Mouse (Mus musculus): ENCODE data around the gene Otud1. TPM values are rescaled to one million over a fixed set of nuclear protein-coding genes. Genes with fewer than 3 reads are reported as not detected.

Otud1 gene
- polyA plus RNA-seq, 1 experiment: 1.0 TPM

DNA sequence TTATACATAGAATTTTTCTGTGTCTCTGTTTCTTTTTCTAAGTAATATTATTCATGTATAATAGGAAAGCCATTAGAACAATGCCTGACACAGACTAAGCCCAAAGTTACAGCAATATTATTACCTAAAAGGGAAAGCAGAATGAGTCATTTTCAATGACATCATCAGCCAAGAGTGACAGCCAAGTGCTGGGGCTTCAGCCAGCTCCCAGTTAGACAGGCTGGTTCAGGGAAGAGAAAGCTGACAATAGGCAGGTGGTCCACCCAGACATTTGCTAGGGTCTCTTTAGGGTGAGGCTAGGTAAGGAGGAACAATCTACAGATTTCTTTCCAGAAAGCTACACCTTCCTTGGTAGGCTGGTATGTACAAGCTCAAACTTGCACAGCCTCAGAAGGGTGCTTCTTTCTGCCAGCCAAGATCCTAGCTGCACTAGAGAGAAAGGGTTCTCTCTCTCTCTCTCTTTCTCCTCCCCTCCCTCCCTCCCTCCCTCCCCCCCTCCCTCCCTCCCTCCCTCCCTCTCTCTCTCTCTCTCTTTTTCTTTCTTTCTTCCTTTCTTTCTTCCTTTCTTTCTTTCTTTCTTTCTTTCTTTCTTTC is 45.6 kb downstream of the Otud1 start:
- Histone ChIP-seq H3K36me3 (ENCODE audit: control insufficient read depth) (no peaks in the 10 kb centered on the region), H3K4me3 (replicated peaks) (no peak overlapping the region)
- TF ChIP-seq TAL1 (IDR thresholded peaks at IDR 0.05; ENCODE audit: low read length): no peak
- no peak for TF ChIP-seq GATA1 (IDR thresholded peaks at IDR 0.05; ENCODE audit: low read length)

DNA sequence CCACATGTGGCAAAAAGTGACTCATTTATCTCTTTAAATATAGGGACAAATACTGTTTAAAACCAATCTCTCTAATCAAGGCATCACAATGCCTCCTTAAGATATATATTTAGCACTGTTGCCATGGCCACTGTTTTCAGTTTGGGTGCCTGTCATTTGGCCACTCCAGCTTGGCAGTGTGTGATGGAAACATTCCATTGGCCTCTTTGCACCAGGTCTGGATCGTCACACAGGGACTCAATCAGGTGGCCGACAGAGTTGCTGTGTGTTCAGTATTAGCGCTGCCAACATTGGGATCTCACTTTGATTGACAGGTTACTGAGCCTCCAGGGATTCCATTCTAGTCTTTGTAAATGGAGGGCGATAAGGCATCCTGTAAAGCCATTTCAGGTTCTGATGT is 46.1 kb downstream of the Otud1 start:
- Histone ChIP-seq H3K9me3 (ENCODE audit: control insufficient read depth, low read length) (no peaks in the 10 kb centered on the region), H3K27me3 (ENCODE audit: control insufficient read depth) (no peaks in the 10 kb centered on the region), H3K36me3 (ENCODE audit: control insufficient read depth) (no peaks in the 10 kb centered on the region), H3K4me3 (replicated peaks) (no peak overlapping the region), H3K4me1 (ENCODE audit: control insufficient read depth) (peaks cover 29% of the 10 kb centered on the region)
- no peak for TF ChIP-seq TAL1 (IDR thresholded peaks at IDR 0.05; ENCODE audit: low read length)
- TF ChIP-seq GATA1 (IDR thresholded peaks at IDR 0.05; ENCODE audit: low read length): no peak

More for the DNA sequence above, 45.6 kb downstream of the Otud1 start:
- Histone ChIP-seq H3K4me1 (ENCODE audit: control insufficient read depth) (peaks cover 33% of the 10 kb centered on the region), H3K9me3 (ENCODE audit: control insufficient read depth, low read length) (no peaks in the 10 kb centered on the region), H3K27me3 (ENCODE audit: control insufficient read depth) (no peaks in the 10 kb centered on the region)

DNA sequence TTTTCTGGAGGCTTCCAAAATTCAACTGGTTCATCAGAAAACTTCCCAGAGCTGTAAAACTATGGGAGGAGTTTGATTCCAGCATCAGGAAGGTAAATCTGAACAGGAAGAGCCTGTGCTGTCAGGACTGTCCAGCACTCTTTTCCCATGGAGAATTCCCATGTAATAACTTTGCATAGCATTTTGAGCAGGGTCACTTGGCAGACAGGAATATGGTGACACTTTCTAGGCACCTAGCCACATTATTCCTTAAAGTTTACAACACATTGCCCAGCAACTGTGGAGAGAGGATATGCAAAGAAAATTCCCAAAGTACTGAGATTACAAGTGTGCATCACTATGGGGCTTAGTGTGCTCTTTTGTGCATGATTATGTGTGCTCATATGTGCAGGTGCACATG is 46.7 kb downstream of the Otud1 start:
- Histone ChIP-seq H3K4me3 (replicated peaks) (no peak overlapping the region), H3K4me1 (ENCODE audit: control insufficient read depth) (peaks cover 27% of the 10 kb centered on the region), H3K36me3 (ENCODE audit: control insufficient read depth) (no peaks in the 10 kb centered on the region), H3K9me3 (ENCODE audit: control insufficient read depth, low read length) (no peaks in the 10 kb centered on the region), H3K27me3 (ENCODE audit: control insufficient read depth) (no peaks in the 10 kb centered on the region)
- no peak for TF ChIP-seq GATA1 (IDR thresholded peaks at IDR 0.05; ENCODE audit: low read length)

DNA sequence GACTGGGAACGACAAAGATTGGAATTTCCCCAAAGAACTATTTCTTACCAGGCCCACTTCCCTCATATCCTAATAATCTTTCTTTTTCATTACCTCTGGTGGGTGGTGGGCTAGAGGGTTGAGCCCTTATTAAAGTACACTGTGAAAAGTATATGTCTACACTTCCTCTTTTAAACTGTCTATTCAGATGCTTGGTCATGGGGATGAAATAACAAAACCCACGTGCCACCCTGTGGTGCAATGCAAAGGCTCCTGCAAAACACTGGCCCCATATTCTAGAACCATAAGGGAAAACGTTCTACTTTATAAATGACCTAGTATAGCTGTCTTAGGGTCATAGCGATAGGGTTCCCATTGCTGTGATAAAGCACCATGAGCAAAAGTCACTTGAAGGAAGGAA is 49.3 kb downstream of the Otud1 start:
- no peak for TF ChIP-seq GATA1 (IDR thresholded peaks at IDR 0.05; ENCODE audit: low read length)
- TF ChIP-seq TAL1 (IDR thresholded peaks at IDR 0.05; ENCODE audit: low read length): no peak
- Histone ChIP-seq H3K4me3 (replicated peaks) (no peak overlapping the region), H3K9me3 (ENCODE audit: control insufficient read depth, low read length) (no peaks in the 10 kb centered on the region), H3K4me1 (ENCODE audit: control insufficient read depth) (peaks cover 5% of the 10 kb centered on the region), H3K27me3 (ENCODE audit: control insufficient read depth) (no peaks in the 10 kb centered on the region), H3K36me3 (ENCODE audit: control insufficient read depth) (no peaks in the 10 kb centered on the region)

Other genes with a start within 250 kb of the Otud1 start
- not detected in 2 replicates for gene Ptf1a, start 212.1 kb upstream of the Otud1 start, polyA plus RNA-seq (2012)
- gene 4921504E06Rik, start 103.8 kb upstream of the Otud1 start, polyA plus RNA-seq (2012): not detected in 2 replicates